Comparison of ENCODE assay signal across 15 mouse cellular contexts in genomic region chr5:116541128-116541527, GRCm38 (mm10). TPM values are rescaled to one million over a fixed set of nuclear protein-coding genes. Genes with fewer than 3 reads are reported as not detected.
DNase-seq lines count a peak whose midpoint lies in the region; ATAC-seq and TF ChIP-seq lines count a peak whose summit lies in the region.
"Had no signal": no experiment of that assay in that cellular context is flagged by ENCODE, and none has a peak within 500 bp of the region (broad histone marks: within the 10 kb centered on the region; RNA-seq: fewer than 3 reads in every experiment).

No protein-coding gene starts in this region.

- DNase-seq in hindbrain, postnatal 0 days (ENCODE audit: low spot score) = no peak
- DNase-seq in hindbrain, embryonic 10.5 days (ENCODE audit: low spot score) = no peak
- no peak for DNase-seq in lung, embryonic 14.5 days
- DNase-seq in lung, postnatal 4 days = no peak
- DNase-seq in G1E (ENCODE audit: low spot score) = no peak
- DNase-seq in adrenal gland, adult 2 months = no peak
- DNase-seq: adrenal gland, postnatal 14 days; cerebellum, postnatal 25 days; heart, adult 18-20 months; kidney, postnatal 14 days; right cerebral cortex, postnatal 25 days; thymus, postnatal 14 days had no signal

- H3K27ac ChIP-seq in hindbrain, postnatal 0 days = no peak overlapping the region
- no peak overlapping the region for H3K27ac ChIP-seq in hindbrain, embryonic 10.5 days
- no peak overlapping the region for H3K27ac ChIP-seq in lung, embryonic 14.5 days (ENCODE audit: low read depth)
- no peak overlapping the region for H3K27ac ChIP-seq in small intestine, adult 2 months (ENCODE audit: insufficient read depth, low read depth, low read length)

- ATAC-seq in hindbrain, postnatal 0 days = no peak
- ATAC-seq in lung, embryonic 14.5 days (ENCODE audit: insufficient read depth) = no peak
- no peak for ATAC-seq in G1E (ENCODE audit: extremely low read depth, insufficient number of reproducible peaks, low FRiP score, poor library complexity, severe bottlenecking)
- ATAC-seq: hindbrain, embryonic 16.5 days had no signal

- no peak overlapping the region for H3K4me3 ChIP-seq in hindbrain, postnatal 0 days (ENCODE audit: low read length)
- no peak overlapping the region for H3K4me3 ChIP-seq in hindbrain, embryonic 10.5 days
- no peak overlapping the region for H3K4me3 ChIP-seq in lung, embryonic 14.5 days (ENCODE audit: low read depth, low read length)
- no peak overlapping the region for H3K4me3 ChIP-seq in G1E (ENCODE audit: low read depth, low read length)
- no peak overlapping the region for H3K4me3 ChIP-seq in small intestine, adult 2 months (ENCODE audit: low read depth, low read length)

- H3K4me2 ChIP-seq in hindbrain, postnatal 0 days (ENCODE audit: low read depth, low read length) = no peak overlapping the region
- no peak overlapping the region for H3K4me2 ChIP-seq in lung, embryonic 14.5 days
- H3K4me2 ChIP-seq: midbrain, embryonic 11.5 days had no signal

- no peaks in the 10 kb centered on the region for H3K36me3 ChIP-seq in hindbrain, postnatal 0 days (ENCODE audit: insufficient read depth, low read length)
- peaks cover 28% of the 10 kb centered on the region for H3K36me3 ChIP-seq in hindbrain, embryonic 10.5 days
- no peaks in the 10 kb centered on the region for H3K36me3 ChIP-seq in lung, embryonic 14.5 days (ENCODE audit: insufficient read depth)
- H3K36me3 ChIP-seq in G1E (replicated peaks) = no peaks in the 10 kb centered on the region
- no peaks in the 10 kb centered on the region for H3K36me3 ChIP-seq in small intestine, adult 2 months (ENCODE audit: control insufficient read depth, insufficient read depth, low read length)

- no peaks in the 10 kb centered on the region for H3K9me3 ChIP-seq in hindbrain, postnatal 0 days (ENCODE audit: low read length)
- H3K9me3 ChIP-seq in hindbrain, embryonic 10.5 days = 0 out of 2 replicates have a peak, but pooled peaks cover 5% of the 10 kb centered on the region
- H3K9me3 ChIP-seq in lung, embryonic 14.5 days (ENCODE audit: low read depth, low read length) = 0 out of 2 replicates have a peak, but pooled peaks cover 2% of the 10 kb centered on the region
- peaks cover 66% of the 10 kb centered on the region for H3K9me3 ChIP-seq in G1E (replicated peaks)

- peak; percentile 43 for TF ChIP-seq CTCF in hindbrain, postnatal 0 days (IDR thresholded peaks at IDR 0.05; ENCODE audit: low read depth)
- peak; percentile 33; the same call in 1 of the 2 replicates for TF ChIP-seq CTCF in lung, embryonic 14.5 days (IDR thresholded peaks at IDR 0.05; ENCODE audit: low read depth)
- 0 out of 2 replicates have a peak, but pooled peaks have one; percentile 11 for TF ChIP-seq CTCF in G1E (IDR thresholded peaks at IDR 0.05; ENCODE audit: low read depth, low read length)
- TF ChIP-seq CTCF in small intestine, adult 2 months (IDR thresholded peaks at IDR 0.05; ENCODE audit: extremely low read depth, insufficient read length, insufficient replicate concordance, low read depth, low read length) = peak; percentile 14; the same call in 1 of the 2 replicates

- no peak overlapping the region for H3K9ac ChIP-seq in hindbrain, postnatal 0 days (replicated peaks; ENCODE audit: low read length)
- no peak overlapping the region for H3K9ac ChIP-seq in lung, embryonic 14.5 days

- 88% methylated on average over 3 of the region's 3 CpGs for WGBS in hindbrain, postnatal 0 days
- 79% methylated on average over 3 of the region's 3 CpGs for WGBS in hindbrain, embryonic 10.5 days
- 81% methylated on average over 3 of the region's 3 CpGs for WGBS in lung, embryonic 14.5 days
- WGBS in small intestine, adult 2 months = 78% methylated on average over 3 of the region's 3 CpGs

- no peaks in the 10 kb centered on the region for H3K4me1 ChIP-seq in hindbrain, postnatal 0 days (ENCODE audit: insufficient read depth, low read length)
- H3K4me1 ChIP-seq in hindbrain, embryonic 10.5 days (replicated peaks) = peaks cover 17% of the 10 kb centered on the region
- H3K4me1 ChIP-seq in lung, embryonic 14.5 days (ENCODE audit: insufficient read depth) = no peaks in the 10 kb centered on the region
- H3K4me1 ChIP-seq in G1E (ENCODE audit: insufficient read depth, low read depth, low read length) = no peaks in the 10 kb centered on the region
- no peaks in the 10 kb centered on the region for H3K4me1 ChIP-seq in small intestine, adult 2 months (ENCODE audit: control insufficient read depth, insufficient read depth, insufficient read length, low read length)

- no peaks in the 10 kb centered on the region for H3K27me3 ChIP-seq in hindbrain, postnatal 0 days (ENCODE audit: insufficient read depth, low read length)
- no peaks in the 10 kb centered on the region for H3K27me3 ChIP-seq in hindbrain, embryonic 10.5 days (ENCODE audit: insufficient read depth, poor library complexity, severe bottlenecking)
- H3K27me3 ChIP-seq in lung, embryonic 14.5 days (ENCODE audit: insufficient read depth, low read length) = no peaks in the 10 kb centered on the region
- H3K27me3 ChIP-seq in G1E (ENCODE audit: insufficient read depth, low read length) = no peaks in the 10 kb centered on the region
- no peaks in the 10 kb centered on the region for H3K27me3 ChIP-seq in small intestine, adult 2 months (ENCODE audit: control insufficient read depth, insufficient read depth, low read length)

- TF ChIP-seq POLR2A in small intestine, adult 2 months (IDR thresholded peaks at IDR 0.05; ENCODE audit: low read depth, low read length) = no peak

RNA-seq across cellular contexts. Expression of gene Srrm4, which starts 50.5 kb away (rescaled TPM):
- 5.9 and 6.6 TPM in 2 replicates for total RNA-seq in hindbrain, postnatal 0 days (2014; rRNA removed)
- 11.8 and 12.5 TPM in 2 replicates for polyA plus RNA-seq in hindbrain, postnatal 0 days (2015; fragmentation: Nextera tagmentation; extraction: Ambion mirVana)
- polyA plus RNA-seq in hindbrain, embryonic 10.5 days (2016; fragmentation: Nextera tagmentation; extraction: Ambion mirVana) = 15.2 and 20.3 TPM in 2 replicates
- 0.18 and 0.39 TPM in 2 replicates for polyA plus RNA-seq in lung, embryonic 14.5 days (2014; fragmentation: Nextera tagmentation; extraction: Ambion mirVana)
- total RNA-seq in G1E (2014; fragmentation: Nextera tagmentation) = not detected in 2 replicates
- 0.11 and 0.70 TPM in 2 replicates for total RNA-seq in G1E (2017)
- not detected in 2 replicates for polyA plus RNA-seq in G1E (2012)
- 0.05 and 0.06 TPM in 2 replicates for polyA plus RNA-seq in small intestine, adult 2 months (2012; rRNA removed)
- total RNA-seq in adrenal gland, adult 2 months (2021) = 1 to 10 TPM; 1.1 to 1.4 TPM
- 1.2 and 1.9 TPM in 2 replicates for polyA plus RNA-seq in adrenal gland, adult 2 months (2012; rRNA removed)
